Mouse (Mus musculus) CD8-positive naive resting alpha-beta T cell, adult 2 months (primary cell): ENCODE measurements around the gene Hapln2.

Experiments
- DNase-seq, 2 experiments: peaks; one replicate each; pipeline ENCODE4 v3.0.0; 2022; ENCODE audit warnings: low read depth in 2 of 2, low spot score in 2 of 2

The Hapln2 gene

DNA sequence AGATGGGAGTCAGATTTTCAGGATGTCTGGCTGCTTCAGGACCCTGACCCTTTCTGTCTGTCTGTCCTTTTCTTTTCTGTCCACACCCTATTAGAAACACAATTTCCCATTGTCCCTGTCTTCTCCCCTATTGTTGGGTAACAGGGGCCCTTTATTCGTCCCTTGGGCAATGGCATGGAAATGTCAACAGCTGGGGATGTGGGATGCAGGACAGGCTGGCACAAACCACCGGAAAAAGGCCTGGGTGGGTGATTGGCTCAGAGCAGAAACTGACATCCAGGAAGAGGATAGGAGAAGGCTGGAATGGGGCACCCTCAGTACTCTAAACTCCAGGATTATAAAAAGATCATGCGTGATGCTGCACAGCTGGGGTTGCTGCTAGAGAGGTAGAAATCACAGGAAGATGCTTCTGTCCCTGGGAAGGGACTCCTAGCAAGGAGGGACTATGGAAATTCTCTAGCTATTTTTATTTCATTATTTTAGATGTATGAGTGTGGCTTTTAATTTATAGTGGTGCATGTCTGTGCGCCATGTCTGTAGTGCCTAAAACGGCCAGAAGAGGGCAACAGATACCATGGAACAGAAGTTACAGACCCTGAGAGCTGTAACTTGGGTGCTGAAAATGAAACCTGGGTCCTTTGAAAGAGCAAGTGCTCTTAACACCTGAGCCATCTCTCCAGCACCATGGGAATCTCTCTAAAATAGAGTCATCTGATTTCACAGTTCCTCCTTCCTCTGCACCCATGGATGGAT lies at the start of gene Hapln2:
TSS of gene Hapln2 (minus strand) at position 150 of the 753 bp plus-strand sequence.
- no peak for DNase-seq

DNA sequence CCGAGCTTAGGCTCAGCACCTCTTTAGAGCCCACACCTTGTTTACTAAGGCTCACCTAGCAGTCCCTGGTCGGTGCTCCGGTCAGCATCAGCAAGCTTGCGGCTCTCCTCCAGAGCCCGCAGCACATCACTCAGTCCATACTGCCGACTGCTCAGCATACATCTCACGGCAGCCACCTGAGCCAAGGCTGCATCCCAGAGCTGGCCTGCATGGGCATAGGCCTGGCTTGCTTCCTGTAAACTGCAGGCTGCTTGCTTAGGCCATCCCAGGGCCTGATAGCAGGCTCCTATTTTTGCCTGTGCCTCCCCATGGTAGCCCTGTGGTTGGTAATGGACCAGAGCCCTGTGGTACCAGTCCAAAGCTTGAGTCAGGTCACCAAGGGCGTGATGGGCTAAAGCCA lies 47.4 kb upstream of the Hapln2 start:
- no peak for DNase-seq

DNA sequence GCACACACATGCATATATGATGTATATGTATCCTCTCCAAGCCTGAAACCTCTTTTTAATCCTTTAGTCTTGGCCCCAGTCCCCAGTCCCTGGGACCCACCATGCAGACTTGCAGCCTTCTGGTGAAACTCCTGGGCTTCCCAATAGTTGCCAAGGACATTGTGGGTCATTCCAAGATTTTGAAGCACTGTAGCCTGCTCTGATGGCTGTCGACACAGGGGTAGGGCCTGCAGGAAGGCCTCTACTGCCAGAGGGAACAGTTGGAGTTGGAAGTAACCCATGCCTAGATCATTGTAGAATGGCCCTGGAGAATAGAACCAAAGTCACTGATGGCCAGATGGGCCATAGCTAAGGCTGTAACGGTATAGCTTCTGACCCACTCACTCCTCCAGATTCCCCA lies 47.0 kb upstream of the Hapln2 start:
- DNase-seq = no peak

GRCm38 (mm10) chr3:88073631-88074030 lies 46.2 kb upstream of the Hapln2 start:
- no peak for DNase-seq

- peak; percentile 81 to 88 for DNase-seq
Observed at GRCm38 (mm10) chr3:88071783-88072182, 44.4 kb upstream of the Hapln2 start.

GRCm38 (mm10) chr3:88068386-88068785 lies 41.0 kb upstream of the Hapln2 start:
- no peak for DNase-seq

DNA sequence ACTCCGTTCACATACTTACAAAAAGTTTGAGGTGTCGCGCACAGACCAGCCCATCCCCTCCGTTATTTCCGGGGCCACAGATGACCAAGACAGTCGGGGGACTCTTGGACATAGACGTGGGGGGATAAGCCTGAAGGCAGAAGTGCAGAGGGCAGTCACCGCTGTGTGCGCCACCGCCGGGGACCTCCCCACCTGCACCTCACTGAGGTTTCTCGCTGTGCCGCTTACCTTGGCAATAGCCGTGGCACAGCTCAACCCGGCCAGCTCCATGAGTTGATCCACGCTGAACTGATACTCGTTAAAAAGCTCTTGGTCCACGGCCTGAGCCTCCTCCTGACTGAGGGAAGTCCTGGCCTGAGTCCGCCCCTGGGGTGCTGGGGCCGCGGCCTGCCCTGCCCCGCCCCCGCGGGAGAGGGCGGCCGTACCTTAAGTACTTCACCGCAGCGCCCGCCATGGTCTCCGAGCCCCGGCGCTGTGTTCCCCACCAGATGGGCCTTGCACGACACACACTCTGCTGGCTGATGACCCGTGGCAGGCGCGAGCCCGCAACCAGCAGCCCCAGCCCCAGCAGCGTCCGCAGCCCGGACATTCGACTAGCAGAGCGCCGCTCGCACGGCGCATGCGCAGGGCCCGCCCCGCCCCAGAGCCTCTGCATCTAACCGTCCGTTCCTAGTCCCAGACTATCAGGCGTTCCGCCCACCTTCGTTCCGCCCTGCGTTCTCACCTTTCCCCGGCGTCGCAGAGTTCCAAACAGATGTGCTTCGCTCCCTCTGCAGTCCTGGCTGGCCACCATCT lies 30.7 kb upstream of the Hapln2 start, which contains the start of gene Naxe:
TSS of gene Naxe (minus strand) at position 594 of the 795 bp plus-strand sequence.
- peak; percentile 67 to 77 for DNase-seq

DNA sequence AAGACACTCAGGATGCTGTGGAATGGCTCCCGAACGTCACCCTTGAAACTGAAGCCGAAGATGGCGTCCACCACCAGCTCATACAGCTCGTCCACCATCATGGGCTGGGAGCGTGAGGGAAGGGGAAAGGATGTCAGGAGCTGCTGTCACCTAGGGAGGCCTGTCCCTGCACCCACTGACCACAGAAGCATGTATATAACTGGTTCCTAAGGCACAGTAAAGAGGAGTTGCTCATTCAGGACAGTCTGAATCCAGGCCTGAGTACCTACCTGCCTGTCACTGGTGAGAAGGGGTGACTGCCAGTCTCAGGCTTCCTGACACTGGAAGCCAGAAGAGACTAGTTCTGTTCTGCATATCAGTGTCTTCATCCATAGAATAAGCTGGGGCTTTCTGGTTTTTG lies 29.6 kb upstream of the Hapln2 start:
- DNase-seq = no peak

DNA sequence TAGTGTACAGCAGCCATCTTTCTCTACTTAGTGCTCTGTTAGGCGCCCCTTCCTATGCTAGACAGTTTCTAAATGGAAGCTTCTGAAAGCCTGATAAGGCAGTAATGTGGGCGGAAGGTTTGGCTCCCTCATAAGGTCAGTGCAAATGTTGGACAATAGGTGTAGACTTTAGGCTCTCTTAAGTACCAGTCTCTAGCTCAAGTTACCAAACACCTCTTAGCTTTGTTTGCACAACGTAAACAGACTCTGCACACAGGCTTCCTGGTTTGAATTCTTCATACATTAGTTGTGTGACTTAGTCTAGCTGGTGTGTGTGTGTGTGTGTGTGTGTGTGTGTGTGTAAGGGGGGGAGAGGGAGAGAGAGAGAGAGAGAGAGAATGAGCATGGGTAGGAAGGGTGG lies 22.1 kb upstream of the Hapln2 start:
- DNase-seq = no peak

- DNase-seq = peak; percentile 76 to 94
Observed at GRCm38 (mm10) chr3:88042661-88043421, 15.5 kb upstream of the Hapln2 start, which contains the start of gene Gpatch4. Gene Gpatch4, plus strand, starts transcription at chr3:88043108.

GRCm38 (mm10) chr3:88035561-88036293 lies 8.3 kb upstream of the Hapln2 start:
- DNase-seq = no peak

- no peak for DNase-seq
Observed at GRCm38 (mm10) chr3:88033506-88033905, 6.1 kb upstream of the Hapln2 start.

GRCm38 (mm10) chr3:88030608-88031395 lies 3.4 kb upstream of the Hapln2 start:
- DNase-seq = no peak

GRCm38 (mm10) chr3:88026823-88027222 lies 560 bp downstream of the Hapln2 start:
- no peak for DNase-seq

GRCm38 (mm10) chr3:88023192-88024074 lies 4.0 kb downstream of the Hapln2 start:
- peak in 1 of 2 experiments; percentile 35 for DNase-seq

- peak; percentile 38 to 60 for DNase-seq
Observed at GRCm38 (mm10) chr3:88022322-88023191, 4.8 kb downstream of the Hapln2 start.

DNA sequence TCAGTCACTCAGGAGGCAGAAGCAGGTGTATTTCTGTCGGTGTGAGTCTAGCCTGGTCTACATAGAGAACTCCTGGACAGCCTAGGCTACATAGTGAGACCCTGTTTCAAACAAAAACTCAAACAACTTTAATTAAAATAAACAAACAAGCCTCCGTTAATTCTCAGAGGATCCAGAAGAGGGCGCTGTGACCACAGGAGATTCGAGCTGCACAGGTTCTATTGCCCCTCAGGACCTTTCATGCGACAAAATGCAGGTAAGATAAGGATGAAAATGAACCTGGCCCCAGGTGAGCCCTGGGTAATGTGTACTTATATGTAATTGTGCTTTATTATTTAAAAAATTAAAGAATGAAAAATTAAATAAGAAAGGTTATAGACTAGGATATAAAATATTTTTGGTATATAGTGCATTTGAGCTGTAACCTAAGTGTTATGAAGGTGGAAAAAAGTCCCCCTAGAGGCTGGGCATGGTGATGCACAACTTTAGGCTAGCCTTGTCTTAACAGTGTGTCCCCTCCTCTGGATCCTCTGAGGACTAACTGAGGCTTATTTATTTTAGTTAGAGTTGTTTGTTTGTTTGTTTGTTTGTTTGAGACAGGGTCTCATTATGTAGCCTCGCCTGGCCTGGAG lies 16.6 kb downstream of the Hapln2 start:
- DNase-seq = peak; percentile 42 to 61
